Mouse (Mus musculus) kidney, adult 11 months (tissue): ENCODE data around the gene Dhdds.

Experiments
- DNase-seq: peaks from one replicate; pipeline ENCODE4 v3.0.0; 2022

Gene Dhdds

DNA sequence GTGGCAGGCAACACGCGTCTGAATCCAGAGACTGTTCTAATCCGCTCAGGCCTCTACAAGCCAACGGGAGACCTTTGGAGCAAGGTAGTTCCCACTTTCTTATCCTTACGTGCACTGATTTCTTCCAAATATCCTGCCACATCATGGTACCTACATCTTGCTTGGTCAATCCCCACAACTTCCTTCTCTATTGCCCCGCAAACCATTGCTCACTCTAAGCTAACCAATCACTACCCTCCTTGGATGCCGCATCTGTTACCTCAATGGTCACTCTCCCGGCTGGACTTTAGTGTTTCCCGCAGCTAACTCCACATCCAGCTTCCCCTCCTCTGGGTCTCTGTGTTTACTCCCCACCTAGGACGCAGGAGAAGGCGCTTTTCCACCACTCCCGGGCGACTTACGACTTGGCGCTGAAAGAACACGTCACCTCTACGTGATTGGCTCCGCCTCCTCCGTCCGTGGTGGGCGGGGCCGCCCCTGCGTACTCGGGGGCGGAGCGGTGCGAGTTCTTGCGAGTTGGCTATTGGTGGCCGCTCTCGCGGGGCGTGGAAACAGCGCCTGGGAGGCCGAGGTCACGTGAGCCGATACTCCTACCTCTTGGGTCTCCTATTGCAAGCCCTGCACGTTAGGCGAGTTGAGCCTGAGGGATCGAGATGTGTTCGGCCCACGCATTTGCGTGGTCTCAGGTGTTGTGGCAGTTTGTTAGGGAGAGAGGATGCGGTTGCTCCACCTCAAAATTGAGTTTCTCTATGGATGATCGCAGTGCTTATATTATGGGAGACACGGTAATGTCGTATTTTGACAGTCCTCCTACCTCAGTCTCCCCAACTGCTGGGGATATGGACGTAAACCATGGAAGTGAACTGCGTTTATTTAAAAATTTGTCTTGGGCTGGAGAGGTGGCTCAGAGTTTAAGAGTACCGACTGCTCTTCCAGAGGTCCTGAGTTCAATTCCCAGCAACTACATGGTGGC, at the start of gene Dhdds:
TSS of gene Dhdds (minus strand) at position 453 of the 973 bp plus-strand sequence.
- DNase-seq, result peak; percentile 96

DNA sequence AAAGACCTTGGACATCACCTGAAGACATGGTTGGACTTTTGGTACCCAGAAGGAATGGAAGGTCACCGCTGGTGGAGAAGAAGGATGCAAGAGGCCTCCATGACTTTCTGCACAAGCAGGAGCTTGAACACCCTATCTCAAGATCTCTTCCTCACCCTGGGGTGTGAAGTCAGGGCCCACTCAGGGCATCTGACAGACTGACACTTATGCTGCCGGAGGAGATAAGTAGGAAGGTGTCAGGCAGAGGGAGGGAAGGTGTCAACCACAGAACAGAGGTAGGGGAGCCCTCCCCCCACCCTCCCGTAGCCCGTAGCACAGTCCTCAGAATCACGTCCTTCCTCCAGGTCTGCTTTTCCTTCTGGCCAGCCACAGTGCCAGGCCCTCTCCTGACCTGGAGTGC, 46.9 kb upstream of the Dhdds start:
- DNase-seq, result no peak

DNA sequence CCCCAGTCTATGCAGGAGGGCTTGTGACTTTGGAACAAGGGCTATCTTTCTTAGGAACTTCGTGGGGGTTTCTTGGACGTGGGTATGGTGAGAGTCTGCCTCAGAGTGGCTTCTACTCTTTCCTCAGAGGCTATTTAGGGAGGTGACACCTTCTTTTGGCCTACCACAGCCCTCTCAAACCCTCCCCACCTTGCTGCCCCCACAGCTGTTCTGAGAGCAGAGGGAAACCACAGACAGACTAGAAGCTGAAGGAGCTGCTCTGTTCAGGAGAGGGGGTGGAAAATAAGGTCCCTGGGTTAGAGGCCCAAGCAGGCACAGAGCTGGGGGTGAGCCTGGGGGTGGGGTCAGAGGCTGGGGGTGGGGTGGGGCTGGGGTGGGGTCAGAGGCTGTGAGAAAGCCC, 42.3 kb upstream of the Dhdds start:
- no peak for DNase-seq

DNA sequence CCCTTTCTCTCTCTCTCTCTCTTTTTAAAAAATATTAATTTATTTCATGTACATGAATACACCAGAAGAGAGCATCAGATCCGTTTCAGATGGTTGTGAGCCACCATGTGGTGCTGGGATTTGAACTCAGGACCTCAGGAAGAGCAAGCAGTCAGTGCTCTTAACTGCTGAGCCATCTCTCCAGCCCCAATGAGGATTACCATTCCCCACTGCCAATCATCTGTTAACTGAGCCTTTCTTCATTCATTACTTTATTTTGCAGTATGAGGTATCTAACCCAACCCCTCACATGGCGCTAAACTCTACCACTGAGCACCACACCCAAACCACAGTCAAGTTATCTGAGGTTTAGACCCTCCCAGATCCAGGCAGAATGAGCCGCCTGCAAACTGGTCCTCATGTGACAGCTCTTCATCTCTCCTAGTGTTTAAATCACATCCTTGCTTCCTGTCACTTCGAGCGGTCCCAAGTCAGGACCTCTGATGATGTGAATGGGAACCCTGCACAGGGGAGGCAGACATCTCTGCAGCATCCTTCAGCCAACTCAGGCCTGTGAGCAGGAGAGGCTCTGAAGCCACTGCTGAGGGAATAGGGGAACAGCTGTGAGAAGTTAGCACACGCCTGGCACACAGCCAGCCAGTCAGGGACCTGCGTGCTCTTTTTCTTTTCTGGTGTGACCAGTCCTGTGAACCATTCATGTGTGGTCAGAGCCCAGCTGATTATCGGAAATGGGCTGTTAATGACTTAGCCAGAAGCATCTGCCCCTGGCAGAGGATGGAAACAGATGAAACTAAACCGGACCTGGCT, 40.8 kb upstream of the Dhdds start:
- no peak for DNase-seq

DNA sequence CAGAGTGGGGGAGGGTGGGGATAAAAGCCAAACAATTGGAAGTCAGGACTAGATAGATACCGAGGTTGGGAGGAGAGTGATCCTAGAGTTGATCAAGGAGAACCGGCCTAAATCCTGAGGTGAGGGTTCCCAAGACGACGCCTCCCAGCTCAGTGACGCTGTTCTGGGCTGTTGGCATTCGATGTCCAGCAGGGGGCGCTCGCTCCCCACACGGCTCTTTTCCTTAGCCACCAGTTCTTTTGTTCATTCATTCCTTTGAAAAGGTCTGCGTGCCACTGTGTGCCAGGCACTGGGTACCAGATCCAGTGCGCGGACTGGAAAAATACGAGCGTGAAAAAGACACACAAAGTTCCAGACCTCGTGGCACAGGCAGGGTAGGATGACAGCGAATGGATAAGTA, 35.2 kb upstream of the Dhdds start:
- peak; percentile 43 for DNase-seq

DNA sequence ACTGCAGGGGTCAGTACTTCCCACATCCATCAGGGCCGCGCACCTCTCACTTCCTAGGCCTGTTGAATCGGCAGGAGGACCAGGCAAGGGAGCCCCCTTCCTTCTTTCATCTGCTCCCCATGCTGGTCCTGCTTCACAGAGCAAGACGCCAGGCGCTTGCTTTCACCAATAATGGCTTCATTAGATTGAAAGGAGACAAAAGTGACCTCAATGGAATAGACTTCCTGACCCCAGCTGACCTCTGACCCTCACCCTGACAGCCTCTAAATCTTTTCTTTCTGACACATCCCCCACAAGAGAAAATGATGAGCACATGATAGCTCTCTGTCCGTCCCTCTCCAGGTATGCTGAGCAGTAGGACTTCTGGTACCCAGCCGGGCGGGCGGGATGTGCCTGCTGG, 25.1 kb upstream of the Dhdds start:
- DNase-seq, result no peak

DNA sequence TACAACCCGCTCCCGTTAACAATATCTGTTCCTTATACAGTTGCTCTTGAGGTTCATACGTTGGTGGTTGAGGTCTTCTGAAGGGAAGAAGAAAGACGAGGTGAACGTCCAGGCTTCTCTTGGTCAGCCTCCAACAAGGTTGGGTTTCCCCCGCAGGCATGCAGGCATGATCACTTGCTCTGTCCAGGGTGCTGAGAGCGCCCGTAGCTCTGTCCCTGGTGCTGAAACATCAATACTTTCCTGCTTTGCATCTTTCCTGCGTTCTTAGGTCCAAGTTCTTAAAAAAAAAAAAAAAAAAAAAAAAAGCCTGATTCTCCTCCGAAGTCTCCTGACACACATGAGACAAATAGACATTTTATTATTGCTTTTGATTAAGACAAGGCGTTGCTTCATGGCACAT, 19.9 kb upstream of the Dhdds start:
- DNase-seq, result peak; percentile 32

DNA sequence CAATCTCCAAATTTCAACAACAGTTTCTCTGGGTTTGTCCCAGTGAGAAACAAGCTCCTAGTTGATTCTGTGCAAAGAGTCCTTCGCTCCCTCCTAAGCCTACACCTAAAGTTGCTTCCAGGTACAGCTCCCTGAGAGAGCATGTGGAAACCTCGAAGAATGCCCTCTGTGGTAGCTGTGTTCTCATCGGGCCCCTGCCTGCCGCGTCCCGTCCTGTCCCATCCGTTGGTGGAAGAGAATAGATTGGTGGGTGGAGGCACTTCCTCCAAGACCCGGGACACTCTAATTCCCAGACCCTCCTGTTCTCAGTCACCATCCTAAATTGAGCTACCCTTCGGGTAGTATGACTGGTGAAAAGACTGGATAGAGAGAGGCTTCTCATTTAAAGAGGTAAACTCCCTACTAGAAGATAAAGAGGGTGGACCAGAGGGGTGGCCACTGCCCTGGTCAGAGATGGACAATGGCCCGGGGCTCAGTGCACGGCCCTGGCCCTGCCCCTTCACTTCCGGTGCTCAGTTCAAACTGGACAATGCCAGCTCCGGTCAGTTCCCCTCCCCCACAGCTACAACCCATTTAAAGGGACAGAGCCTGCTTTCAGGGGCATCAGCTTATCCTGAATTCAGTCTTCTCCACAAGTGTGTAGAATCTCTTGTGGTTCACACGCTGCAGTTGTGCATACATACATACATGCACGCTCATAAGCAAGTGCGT, 19.1 kb upstream of the Dhdds start:
- DNase-seq, result no peak

DNA sequence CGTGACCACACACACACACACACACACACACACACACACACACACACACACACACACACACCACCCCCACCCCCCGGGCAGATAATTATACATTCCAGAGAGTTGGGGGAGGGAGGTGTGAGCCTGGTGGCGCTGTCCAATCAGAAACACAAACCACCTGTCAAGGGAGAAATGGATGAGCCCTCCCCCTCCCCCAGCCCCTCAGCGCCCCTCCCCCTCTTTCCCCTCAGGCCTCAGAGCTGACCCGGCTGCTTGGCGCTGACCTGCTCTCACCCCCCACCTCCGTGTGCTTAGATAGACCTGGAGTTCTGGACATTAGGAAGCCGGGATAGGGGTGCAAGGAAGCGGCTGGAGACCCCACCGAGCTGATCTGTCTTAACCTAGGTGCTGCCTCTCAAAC, 18.5 kb upstream of the Dhdds start:
- DNase-seq, result no peak

DNA sequence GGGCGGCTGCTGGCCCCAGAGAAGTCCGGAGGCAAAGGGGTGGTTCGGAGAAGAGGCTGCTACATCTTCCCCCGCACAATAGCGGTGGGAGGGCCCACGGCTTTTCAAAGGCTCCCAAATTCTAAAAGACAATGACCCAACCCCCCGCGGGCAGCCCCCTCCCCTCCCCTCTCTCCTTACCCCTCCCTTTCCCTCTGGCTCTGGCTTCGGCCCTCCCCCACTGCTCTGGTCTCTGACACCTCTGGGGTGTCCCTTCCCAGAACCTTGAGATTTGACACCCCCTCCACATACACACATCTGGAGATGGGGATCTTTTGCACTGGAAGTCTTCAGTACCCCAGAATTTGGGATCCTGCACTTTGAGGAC, 18.0 kb upstream of the Dhdds start, which contains the start of gene Lin28a:
TSS of gene Lin28a (minus strand) at position 63 of the 367 bp plus-strand sequence.
- no peak for DNase-seq

DNA sequence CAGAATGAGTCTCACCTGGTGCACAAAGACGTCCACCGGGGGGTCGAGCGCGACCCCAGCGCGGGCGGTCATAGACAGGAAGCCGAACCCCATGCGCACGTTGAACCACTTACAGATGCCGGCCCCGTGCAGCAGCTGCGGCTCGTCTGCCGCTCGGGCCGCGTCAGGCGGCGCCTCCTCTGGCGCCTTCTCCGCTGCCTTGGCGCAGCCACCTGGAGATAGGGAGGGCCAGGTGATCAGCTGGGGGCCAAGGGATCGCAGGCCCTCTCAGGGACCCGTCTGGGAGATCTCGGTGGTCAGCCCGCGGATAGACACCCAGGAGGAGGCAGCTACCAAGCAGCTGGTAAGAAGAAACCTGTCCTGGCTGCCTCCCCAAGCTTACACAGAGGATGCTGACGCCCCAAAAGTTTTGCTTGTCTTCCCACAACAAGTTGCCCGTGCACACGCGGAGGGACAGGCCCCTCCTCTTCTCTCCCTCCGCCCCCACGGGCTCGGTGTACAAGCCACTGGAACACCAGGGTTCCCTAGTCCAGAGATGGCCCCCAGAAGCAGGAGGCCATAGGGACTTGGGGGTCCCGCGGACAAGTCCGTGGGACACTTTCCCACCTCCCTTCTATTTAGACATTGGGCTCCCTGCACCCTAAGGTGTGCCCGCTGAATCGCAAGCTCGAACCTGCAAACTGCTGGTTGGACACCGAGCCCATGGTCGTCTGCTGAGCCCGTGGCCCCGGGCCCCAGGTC, 17.5 kb upstream of the Dhdds start:
- DNase-seq, result no peak

DNA sequence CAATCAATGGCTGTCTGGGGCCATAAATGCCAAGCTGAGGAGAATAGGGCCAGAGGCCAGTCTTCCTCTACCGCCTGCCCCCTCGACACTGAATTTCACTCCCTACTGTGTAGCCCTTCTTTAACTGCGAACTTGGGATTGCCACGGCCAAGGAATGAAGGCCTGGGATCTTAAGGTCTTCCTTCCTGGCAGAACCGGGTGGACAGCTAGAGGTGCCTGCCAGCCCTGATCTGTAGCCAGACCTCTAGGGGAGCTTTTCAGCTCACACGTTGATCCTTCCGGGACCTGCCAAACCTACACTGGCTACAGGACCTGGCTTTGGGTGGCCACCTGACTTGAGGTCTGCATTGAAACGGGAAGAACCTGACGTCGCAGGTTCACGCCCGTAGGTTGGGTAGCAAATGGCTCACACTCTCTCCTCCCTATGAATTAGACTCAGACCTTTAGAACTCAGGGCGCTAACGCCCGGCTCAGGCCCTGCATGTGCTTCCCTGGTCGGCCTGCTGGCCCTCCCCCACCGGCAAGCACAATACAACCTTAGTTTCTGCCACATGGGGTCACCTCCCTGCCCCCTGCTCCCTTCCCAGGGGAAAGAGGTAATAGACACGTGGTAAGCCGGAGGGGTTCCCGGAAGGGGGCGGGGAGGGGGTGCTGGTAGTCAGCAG, 16.6 kb upstream of the Dhdds start:
- no peak for DNase-seq

DNA sequence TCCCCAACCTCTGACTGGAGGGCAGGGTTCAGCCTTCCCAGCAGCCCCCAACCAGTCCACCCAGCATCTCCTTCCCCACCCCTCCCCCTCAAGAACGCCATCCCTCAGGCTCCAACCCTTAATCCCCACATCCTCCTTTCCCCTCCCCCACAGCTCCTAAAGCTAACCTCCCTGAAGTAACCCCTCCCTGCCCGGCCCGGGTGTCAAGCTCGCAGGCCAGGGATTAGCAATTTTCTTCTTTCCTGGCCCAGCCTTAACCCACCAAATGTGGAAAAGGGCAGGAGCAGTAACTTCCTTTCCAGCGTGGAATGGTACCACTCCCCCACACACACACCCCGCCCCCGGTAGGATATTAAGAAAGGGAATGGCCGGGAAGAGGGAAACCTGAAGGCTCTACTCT, 16.0 kb upstream of the Dhdds start:
- DNase-seq, result no peak

DNA sequence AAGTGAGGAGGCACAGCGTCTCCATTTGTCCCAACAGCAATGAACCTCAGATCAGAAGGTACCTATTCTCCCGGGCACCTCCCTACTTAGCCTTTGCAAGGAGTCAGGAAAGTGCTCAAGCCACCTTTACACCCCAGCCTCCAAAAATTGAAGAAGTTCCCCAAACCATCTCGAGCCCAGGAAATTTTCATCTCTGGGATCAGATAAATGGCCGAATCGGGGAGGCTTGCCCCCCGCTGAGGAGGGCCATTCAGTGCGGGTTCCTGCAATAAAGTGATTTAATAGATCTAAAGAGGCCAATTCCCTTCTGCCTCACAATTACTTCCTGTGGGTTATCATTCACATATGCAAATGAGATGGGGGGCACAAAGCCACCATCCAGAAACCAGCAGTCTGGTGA, 15.5 kb upstream of the Dhdds start:
- DNase-seq, result no peak

DNA sequence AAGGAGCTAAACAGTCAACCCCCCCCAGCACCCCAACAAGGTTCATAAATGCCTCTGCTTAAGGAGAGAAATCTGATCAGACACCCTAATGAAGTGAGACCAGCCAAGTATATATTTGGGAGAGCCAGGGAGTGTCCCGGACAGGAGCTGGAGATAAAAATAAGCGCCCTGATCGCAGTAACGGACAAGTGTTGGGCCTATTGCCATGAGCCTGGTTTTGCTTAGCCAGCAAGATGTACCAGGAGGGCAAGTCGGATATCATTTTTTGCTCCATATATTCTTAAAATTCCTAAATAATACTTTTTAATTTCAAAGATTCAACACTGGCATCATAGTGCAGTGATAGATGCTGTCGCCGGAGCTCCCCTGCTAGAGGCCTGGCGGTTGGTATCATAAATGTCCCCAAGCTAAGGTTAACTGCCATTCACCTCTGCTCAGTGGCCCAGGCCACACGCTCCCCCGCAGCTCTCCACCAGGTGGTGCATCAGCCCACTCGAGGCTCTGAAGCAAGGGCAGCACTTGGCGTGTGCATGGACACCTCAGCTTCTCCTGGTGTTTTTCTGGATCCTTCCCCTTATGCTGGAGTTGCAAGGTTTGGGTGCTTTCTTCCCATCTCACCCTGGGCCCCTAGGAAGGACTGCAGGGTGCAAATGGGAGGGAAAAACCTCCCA, 12.3 kb upstream of the Dhdds start:
- DNase-seq, result no peak

DNA sequence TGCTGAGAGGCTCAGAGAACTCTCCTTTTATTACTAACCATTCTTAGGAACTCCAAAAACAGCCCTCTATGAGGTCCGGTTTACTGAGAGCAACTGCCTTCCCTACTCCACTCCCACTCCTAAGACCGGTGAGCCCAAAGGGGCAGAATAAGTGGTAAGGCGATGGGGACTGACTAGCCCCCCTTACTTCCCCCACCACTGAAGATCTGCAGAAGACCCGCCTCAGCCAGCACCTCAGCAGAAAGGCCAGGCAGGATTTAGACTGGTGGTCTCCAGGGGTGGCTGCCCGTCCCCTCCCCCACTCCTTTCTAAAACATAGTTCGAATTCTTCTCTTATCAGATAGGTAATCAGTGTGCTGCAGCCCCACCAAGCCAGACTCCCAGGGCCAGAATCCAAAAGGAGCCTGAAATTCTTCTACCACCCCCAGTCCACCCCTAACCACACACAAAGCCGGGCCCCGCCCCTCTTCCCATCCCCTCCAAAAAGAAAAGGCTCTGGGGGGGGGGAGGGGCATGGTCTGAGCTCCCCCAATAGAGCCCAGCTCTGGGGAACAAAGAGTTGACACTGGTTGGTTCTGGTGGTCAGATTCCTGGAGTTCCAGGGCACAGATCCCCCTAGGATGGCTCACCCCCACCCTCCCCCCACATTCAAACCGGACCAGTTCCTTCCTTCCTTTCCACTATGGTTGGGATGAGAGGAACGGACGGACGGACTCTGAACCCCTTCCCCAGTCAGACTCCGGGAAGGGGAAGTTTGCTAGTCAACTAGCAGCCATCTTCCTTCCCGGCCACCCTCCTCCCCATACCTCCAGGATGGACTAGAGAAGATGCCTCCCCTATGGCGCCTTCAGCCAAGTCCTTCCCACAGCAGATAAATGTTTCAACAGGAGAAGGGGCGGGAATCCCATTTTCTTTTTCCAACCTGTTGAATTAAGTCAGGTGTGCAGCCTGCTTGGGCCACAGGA, 11.0 kb upstream of the Dhdds start:
- DNase-seq, result no peak

DNA sequence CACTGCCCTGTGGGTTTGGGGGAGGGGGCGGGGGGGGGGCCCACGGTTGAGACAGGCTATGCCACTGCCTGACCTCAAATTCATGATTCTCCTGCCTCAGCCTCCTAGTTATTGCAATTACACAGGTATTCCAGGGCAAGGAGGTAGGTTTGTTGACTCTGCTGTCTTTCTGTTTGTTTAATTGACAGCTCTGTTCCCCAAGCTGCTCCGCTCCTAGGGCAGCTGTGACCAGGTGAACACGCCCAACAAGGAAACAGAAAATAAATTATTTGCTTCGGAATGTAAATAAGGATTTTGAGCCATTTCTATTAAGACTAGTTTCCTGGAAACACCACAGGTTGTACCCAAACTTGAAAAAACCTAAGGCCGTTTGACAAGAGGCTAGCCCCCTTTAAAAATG, 9.0 kb upstream of the Dhdds start:
- no peak for DNase-seq

DNA sequence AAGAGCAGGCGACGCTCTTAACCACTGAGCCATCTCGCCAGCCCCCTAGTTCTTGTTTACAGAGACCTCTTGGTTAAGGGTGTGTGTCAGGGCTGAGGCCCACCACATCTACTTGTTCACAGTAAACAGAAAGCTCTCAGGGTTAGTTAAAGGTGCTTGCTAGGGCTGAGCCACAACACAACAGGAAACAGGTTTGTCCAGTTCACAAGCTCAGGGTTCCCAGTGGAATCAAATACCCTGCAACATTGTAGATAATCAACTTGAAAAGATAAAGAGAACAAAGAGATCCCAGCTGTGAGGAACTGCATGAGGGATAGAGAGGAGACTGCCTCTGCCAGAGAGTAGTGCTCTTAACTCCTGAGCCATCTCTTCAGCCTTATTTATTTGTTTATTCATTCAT, 6.1 kb upstream of the Dhdds start:
- DNase-seq, result no peak

DNA sequence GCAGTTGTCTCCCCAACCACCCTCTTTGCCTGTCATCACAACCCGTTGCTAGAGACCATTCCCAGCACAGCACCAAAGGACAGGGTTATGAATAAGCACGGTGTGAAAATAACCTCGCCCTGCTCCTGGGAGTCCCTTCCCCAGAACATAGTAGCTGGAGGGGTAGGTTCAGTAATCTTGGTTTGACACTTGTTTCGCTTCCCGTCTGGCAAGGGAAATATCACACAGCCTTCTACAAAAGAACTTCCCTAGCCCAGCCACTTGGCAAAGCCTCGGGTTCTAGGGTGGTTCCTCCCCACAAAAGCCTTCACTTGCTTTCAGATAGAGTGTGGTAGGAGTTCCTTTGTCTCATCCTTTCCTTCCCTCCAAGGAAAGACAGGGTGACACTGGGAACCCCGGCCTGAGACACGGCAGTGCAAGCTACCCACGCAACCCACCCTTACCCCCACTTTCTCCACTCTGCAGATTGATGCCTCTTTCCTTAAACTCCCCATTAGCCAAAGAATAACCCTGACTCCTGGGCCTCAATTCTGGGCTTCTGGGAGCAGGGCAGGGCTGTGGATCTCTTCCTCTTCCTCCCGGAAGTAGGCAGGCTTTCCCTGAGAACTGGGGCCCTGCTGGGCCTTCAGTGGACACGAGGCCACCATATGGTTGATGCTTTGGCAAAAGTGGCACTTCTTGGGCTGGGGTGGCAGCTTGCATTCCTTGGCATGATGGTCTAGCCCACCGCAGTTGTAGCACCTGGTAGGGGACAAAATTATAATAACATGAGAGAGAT, 5.1 kb upstream of the Dhdds start:
- DNase-seq, result no peak
